Mouse (Mus musculus): ENCODE data around the gene Krtap7-1. TPM values are rescaled to one million over a fixed set of nuclear protein-coding genes. Genes with fewer than 3 reads are reported as not detected.

Gene Krtap7-1
- not detected in 2 replicates for total RNA-seq (2017)

DNA sequence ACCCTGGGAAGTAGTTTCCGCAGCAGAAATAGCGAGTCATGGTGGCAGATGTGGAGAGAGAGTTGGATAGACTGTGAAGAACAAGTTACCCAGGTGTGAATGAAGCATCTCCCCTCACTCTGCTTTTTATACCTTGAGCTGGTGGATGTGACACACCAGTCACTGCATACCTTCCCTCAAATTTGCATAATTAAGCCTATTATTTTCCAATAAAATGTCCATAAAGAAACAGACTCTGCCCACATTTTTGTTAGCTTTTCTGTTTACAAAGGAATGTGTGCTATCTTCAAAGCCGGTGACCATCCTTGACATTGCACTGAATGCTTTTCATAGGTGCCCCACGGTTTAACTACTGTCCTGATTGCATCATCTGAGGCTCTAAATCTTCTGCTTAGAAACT is at the start of gene Krtap7-1:
Krtap7-1 (minus strand) TSS at position 101 of the 400 bp plus-strand sequence.
- ATAC-seq (replicated peaks in 1 of 2; ENCODE audit: insufficient read depth in 1 of 2, low FRiP score in 2 of 2, low TSS enrichment in 1 of 2, low read depth in 1 of 2, poor library complexity in 2 of 2, severe bottlenecking in 2 of 2), result no peak

DNA sequence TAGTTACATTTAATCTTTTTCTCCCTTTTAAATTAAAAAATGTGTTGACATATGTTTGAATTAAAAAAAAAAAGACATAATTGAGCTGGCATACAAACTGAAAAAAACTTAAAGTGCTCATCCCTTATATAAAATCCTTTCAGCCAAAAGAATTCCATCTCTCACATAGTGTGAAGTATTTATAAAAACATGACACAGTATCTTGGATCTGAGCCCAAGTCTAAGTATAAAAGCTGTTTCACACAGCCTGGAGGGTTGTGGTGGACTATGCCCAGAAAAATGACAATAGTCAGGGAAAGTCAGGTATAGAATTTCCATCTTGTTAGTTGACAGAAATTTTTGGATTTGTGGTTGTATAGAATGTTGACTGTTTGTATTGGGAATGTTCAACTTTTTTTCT is 42.2 kb upstream of the Krtap7-1 start:
- no peak for ATAC-seq (replicated peaks in 1 of 2; ENCODE audit: insufficient read depth in 1 of 2, low FRiP score in 2 of 2, low TSS enrichment in 1 of 2, low read depth in 1 of 2, poor library complexity in 2 of 2, severe bottlenecking in 2 of 2)

DNA sequence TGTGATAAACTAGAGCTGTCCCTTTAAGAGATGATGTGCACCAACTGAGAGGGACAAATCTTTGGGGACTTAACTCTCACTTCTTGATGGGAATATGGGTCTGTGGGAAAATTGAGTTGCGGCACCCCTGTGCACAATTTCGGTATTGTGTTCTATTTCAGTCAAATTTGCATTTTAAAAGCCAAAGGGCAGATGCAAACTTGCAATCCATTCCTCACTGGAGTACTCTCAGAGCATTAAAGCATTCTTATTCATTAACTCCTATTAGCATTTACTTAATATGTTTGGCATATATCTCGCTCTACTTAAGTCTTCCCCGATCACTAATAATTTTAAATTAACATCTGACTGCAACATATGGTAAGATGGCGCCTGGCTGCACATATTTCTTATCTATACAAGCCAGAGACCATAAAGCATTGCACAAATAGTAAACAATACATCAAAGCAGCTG is 29.9 kb upstream of the Krtap7-1 start:
- no peak for ATAC-seq (replicated peaks in 1 of 2; ENCODE audit: insufficient read depth in 1 of 2, low FRiP score in 2 of 2, low TSS enrichment in 1 of 2, low read depth in 1 of 2, poor library complexity in 2 of 2, severe bottlenecking in 2 of 2)

DNA sequence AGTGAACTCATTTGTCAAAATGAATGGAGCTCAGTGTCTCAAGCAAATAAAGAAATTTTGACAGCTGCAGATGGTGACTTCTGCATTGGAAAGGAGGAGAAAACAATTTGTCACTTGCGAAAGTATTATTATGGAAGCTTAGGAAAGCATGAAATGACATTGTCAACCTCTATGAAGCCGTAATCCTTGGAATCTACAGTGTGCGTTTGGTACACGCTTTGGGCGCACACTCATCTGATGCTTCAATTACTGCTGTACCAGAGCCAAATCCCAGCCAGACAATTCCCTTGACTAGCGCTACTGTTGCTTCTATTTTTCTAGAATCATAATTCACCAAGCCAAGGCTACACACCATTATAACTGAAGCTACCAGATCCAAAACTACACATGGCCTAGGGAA is 29.2 kb upstream of the Krtap7-1 start:
- no peak for ATAC-seq (replicated peaks in 1 of 2; ENCODE audit: insufficient read depth in 1 of 2, low FRiP score in 2 of 2, low TSS enrichment in 1 of 2, low read depth in 1 of 2, poor library complexity in 2 of 2, severe bottlenecking in 2 of 2)

DNA sequence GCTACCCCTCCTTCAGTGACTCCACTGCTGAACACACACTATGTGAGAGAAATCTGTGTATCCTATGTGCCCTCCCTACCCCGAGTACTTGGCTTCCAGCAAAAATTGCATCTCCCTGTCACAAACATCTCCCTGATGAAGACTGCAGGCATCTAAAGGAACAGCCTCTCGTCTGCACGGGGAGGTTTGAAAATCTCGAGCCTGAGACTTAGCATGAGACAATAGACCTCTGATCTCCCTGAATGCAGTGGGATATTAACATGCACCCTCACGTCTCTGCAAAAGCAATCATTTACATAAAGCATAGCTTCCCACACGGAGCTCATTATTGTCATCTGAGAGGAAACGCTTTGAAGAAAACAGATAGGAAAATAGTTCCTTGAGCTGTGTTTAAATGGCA is 22.4 kb upstream of the Krtap7-1 start:
- no peak for ATAC-seq (replicated peaks in 1 of 2; ENCODE audit: insufficient read depth in 1 of 2, low FRiP score in 2 of 2, low TSS enrichment in 1 of 2, low read depth in 1 of 2, poor library complexity in 2 of 2, severe bottlenecking in 2 of 2)

DNA sequence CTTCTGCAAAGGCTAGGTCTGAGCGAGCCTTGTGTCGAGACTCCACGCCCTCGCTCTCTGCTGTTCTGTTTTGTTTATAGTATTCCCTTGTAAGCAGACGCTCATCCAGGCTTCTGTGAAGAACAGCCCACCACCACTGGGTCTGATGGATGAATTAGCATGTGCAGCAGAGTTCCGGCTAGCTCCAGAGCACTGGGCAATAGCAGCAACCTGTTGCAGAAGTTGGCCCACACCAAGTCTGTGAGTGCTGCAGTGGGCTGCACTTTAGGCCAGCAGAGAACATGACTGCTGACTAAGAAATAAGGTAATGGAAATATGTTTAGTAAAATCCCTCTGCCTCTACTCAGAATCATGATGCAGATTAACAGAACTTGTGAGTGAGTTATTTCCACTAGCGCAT is 21.7 kb upstream of the Krtap7-1 start:
- no peak for ATAC-seq (replicated peaks in 1 of 2; ENCODE audit: insufficient read depth in 1 of 2, low FRiP score in 2 of 2, low TSS enrichment in 1 of 2, low read depth in 1 of 2, poor library complexity in 2 of 2, severe bottlenecking in 2 of 2)

DNA sequence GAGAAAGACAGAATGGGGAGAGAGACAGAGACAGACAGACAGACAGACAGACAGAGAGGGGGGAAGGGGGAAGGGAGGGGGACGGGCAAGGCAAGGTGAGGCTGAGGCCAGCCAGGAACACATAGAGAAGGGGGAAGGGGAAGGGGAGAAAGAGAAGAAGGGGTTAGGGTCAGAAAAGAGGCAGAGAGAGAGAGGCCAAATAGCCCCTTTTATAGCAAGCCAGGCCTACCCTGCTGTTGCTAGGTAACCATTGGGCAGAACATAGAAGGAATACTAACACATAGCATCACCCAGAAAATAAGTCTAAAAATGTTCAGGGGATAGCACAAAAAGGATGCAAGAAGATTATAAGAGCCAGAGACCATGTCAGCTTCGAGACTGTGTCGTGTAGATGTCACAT is 20.3 kb upstream of the Krtap7-1 start:
- ATAC-seq (replicated peaks in 1 of 2; ENCODE audit: insufficient read depth in 1 of 2, low FRiP score in 2 of 2, low TSS enrichment in 1 of 2, low read depth in 1 of 2, poor library complexity in 2 of 2, severe bottlenecking in 2 of 2), result no peak

GRCm38 (mm10) chr16:89520996-89521395 is 12.9 kb upstream of the Krtap7-1 start:
- ATAC-seq (replicated peaks in 1 of 2; ENCODE audit: insufficient read depth in 1 of 2, low FRiP score in 2 of 2, low TSS enrichment in 1 of 2, low read depth in 1 of 2, poor library complexity in 2 of 2, severe bottlenecking in 2 of 2), result no peak

- ATAC-seq (replicated peaks in 1 of 2; ENCODE audit: insufficient read depth in 1 of 2, low FRiP score in 2 of 2, low TSS enrichment in 1 of 2, low read depth in 1 of 2, poor library complexity in 2 of 2, severe bottlenecking in 2 of 2), result no peak
Observed at GRCm38 (mm10) chr16:89520555-89520954, 12.4 kb upstream of the Krtap7-1 start.

- no peak for ATAC-seq (replicated peaks in 1 of 2; ENCODE audit: insufficient read depth in 1 of 2, low FRiP score in 2 of 2, low TSS enrichment in 1 of 2, low read depth in 1 of 2, poor library complexity in 2 of 2, severe bottlenecking in 2 of 2)
Observed at GRCm38 (mm10) chr16:89520091-89520490, 12.0 kb upstream of the Krtap7-1 start.

GRCm38 (mm10) chr16:89517635-89518034 is 9.5 kb upstream of the Krtap7-1 start:
- ATAC-seq (replicated peaks in 1 of 2; ENCODE audit: insufficient read depth in 1 of 2, low FRiP score in 2 of 2, low TSS enrichment in 1 of 2, low read depth in 1 of 2, poor library complexity in 2 of 2, severe bottlenecking in 2 of 2), result peak; percentile 48 to 75; a peak in 3 of 4 replicates

GRCm38 (mm10) chr16:89513431-89513830 is 5.3 kb upstream of the Krtap7-1 start:
- ATAC-seq (replicated peaks in 1 of 2; ENCODE audit: insufficient read depth in 1 of 2, low FRiP score in 2 of 2, low TSS enrichment in 1 of 2, low read depth in 1 of 2, poor library complexity in 2 of 2, severe bottlenecking in 2 of 2), result no peak

- no peak for ATAC-seq (replicated peaks in 1 of 2; ENCODE audit: insufficient read depth in 1 of 2, low FRiP score in 2 of 2, low TSS enrichment in 1 of 2, low read depth in 1 of 2, poor library complexity in 2 of 2, severe bottlenecking in 2 of 2)
Observed at GRCm38 (mm10) chr16:89503571-89503970, 4.6 kb downstream of the Krtap7-1 start.

GRCm38 (mm10) chr16:89501870-89502269 is 6.3 kb downstream of the Krtap7-1 start:
- ATAC-seq (replicated peaks in 1 of 2; ENCODE audit: insufficient read depth in 1 of 2, low FRiP score in 2 of 2, low TSS enrichment in 1 of 2, low read depth in 1 of 2, poor library complexity in 2 of 2, severe bottlenecking in 2 of 2), result no peak

DNA sequence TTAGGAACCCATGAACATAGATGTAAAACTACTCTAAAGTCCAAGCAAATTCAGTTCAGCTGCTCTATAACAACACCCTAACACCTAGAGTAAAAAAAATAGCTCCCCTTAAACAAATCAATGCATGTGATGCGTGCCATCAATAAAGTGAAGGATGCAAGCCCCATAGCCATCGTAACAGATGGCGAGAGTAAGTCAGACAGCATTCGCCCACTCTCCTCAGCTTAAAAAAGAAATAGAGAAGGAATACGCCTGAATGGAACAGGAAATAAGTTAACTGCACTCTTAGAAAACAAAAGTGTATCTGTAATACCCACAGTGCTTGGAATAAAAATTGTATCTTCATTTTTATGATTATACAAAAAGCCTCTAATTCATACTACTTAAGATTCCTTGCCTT is 11.1 kb downstream of the Krtap7-1 start:
- ATAC-seq (replicated peaks in 1 of 2; ENCODE audit: insufficient read depth in 1 of 2, low FRiP score in 2 of 2, low TSS enrichment in 1 of 2, low read depth in 1 of 2, poor library complexity in 2 of 2, severe bottlenecking in 2 of 2), result no peak

- no peak for ATAC-seq (replicated peaks in 1 of 2; ENCODE audit: insufficient read depth in 1 of 2, low FRiP score in 2 of 2, low TSS enrichment in 1 of 2, low read depth in 1 of 2, poor library complexity in 2 of 2, severe bottlenecking in 2 of 2)
Observed at GRCm38 (mm10) chr16:89495394-89496153, 12.5 kb downstream of the Krtap7-1 start.

- ATAC-seq (replicated peaks in 1 of 2; ENCODE audit: insufficient read depth in 1 of 2, low FRiP score in 2 of 2, low TSS enrichment in 1 of 2, low read depth in 1 of 2, poor library complexity in 2 of 2, severe bottlenecking in 2 of 2), result no peak
Observed at GRCm38 (mm10) chr16:89487852-89488251, 20.3 kb downstream of the Krtap7-1 start, which contains the start of gene Krtap8-1. Gene Krtap8-1 (minus strand): TSS chr16:89487952.

- no peak for ATAC-seq (replicated peaks in 1 of 2; ENCODE audit: insufficient read depth in 1 of 2, low FRiP score in 2 of 2, low TSS enrichment in 1 of 2, low read depth in 1 of 2, poor library complexity in 2 of 2, severe bottlenecking in 2 of 2)
Observed at GRCm38 (mm10) chr16:89477679-89478314, 30.3 kb downstream of the Krtap7-1 start.

DNA sequence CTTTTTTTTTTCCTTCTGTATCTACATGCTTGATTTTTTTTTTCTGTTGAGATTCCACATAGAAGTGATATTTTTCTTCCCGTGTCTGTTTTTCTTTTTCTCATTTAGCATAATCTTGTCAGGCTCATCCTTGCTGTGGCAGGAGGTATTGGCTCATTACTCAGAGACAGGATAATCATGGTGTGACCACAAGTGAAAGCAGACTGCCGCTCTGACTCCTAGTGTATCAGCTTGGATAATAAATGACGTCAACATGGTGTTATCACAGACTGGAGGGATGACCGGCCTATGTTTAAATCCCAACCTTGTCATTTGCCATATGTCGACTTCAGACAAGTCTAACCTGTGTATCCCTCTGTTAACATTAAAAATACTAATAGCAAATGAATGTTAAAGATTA is 46.9 kb downstream of the Krtap7-1 start:
- ATAC-seq (replicated peaks in 1 of 2; ENCODE audit: insufficient read depth in 1 of 2, low FRiP score in 2 of 2, low TSS enrichment in 1 of 2, low read depth in 1 of 2, poor library complexity in 2 of 2, severe bottlenecking in 2 of 2), result no peak
